Mouse (Mus musculus) monocyte, adult 5-6 weeks (primary cell): ENCODE measurements around the gene Zfp53. TPM values are rescaled to one million over a fixed set of nuclear protein-coding genes. Genes with fewer than 3 reads are reported as not detected.

Experiments used
- ATAC-seq: fragments of 153-309, 156-312 bp; replicated peaks from 2 replicates; pipeline ENCODE4 v1.8.0; 2017; ENCODE audit warnings: mild to moderate bottlenecking; ENCODE audit not compliant: low TSS enrichment, insufficient number of reproducible peaks, severe bottlenecking, poor library complexity, low FRiP score
- total RNA-seq: library from RNA; stranded (forward); fragments of 200-1000, 200-491, 200-594 nt; gene quantifications from 3 replicates; pipeline ENCODE4 v1.2.3, GENCODE M21; 2017

The Zfp53 gene
- total RNA-seq, 1 experiment from 2014 or later: 42.5 TPM

GRCm38 (mm10) chr17:21516201-21517129 is 27.7 kb downstream of the Zfp53 start:
- peak; percentile 87 for ATAC-seq

- ATAC-seq: no peak
Observed at GRCm38 (mm10) chr17:21517130-21517671, 28.4 kb downstream of the Zfp53 start.

GRCm38 (mm10) chr17:21526270-21526669 is 37.5 kb downstream of the Zfp53 start:
- no peak for ATAC-seq

- no peak for ATAC-seq
Observed at GRCm38 (mm10) chr17:21530645-21531330, 42.0 kb downstream of the Zfp53 start.

- ATAC-seq: no peak
Observed at GRCm38 (mm10) chr17:21531621-21532020, 42.8 kb downstream of the Zfp53 start.

- peak; percentile 51 for ATAC-seq
Observed at GRCm38 (mm10) chr17:21532101-21532951, 43.5 kb downstream of the Zfp53 start.

- ATAC-seq: no peak
Observed at GRCm38 (mm10) chr17:21533961-21534360, 45.2 kb downstream of the Zfp53 start.

- ATAC-seq: peak; percentile 40
Observed at GRCm38 (mm10) chr17:21534460-21535095, 45.8 kb downstream of the Zfp53 start.

- ATAC-seq: peak; percentile 67
Observed at GRCm38 (mm10) chr17:21535096-21536001, 46.6 kb downstream of the Zfp53 start, which contains the start of gene Zfp52. TSS of gene Zfp52 (plus strand) at chr17:21535539.

- ATAC-seq: no peak
Observed at GRCm38 (mm10) chr17:21536096-21536495, 47.3 kb downstream of the Zfp53 start.

- no peak for ATAC-seq
Observed at GRCm38 (mm10) chr17:21536676-21537075, 47.9 kb downstream of the Zfp53 start.

- ATAC-seq: no peak
Observed at GRCm38 (mm10) chr17:21557831-21558230, 69.0 kb downstream of the Zfp53 start.

Other genes starting within 250 kb of the Zfp53 start
- gene Vmn1r235, start 232.6 kb upstream of the Zfp53 start, total RNA-seq: not detected in 3 replicates
- not detected in 3 replicates for gene Vmn1r236, start 206.1 kb upstream of the Zfp53 start, total RNA-seq
- not detected in 3 replicates for gene Vmn1r237, start 177.1 kb upstream of the Zfp53 start, total RNA-seq
- gene Zfp677, start 105.2 kb upstream of the Zfp53 start, total RNA-seq: 11.9 to 29.1 TPM (median 15.5 TPM) in 3 replicates
- 3.5 to 11.0 TPM (median 10.3 TPM) in 3 replicates for gene Zfp54, start 65.8 kb upstream of the Zfp53 start, total RNA-seq
- 26.6 to 33.0 TPM (median 27.2 TPM) in 3 replicates for gene Zfp51, start 38.6 kb upstream of the Zfp53 start, total RNA-seq
- gene Zfp52, start 46.5 kb downstream of the Zfp53 start, total RNA-seq: 49.3 to 103 TPM (median 59.5 TPM) in 3 replicates
- 0.43 to 5.9 TPM (median 5.0 TPM) in 3 replicates for gene Zfp948, start 78.0 kb downstream of the Zfp53 start, total RNA-seq
- gene Zfp983, start 161.6 kb downstream of the Zfp53 start, total RNA-seq: 3.7 to 9.5 TPM (median 4.5 TPM) in 3 replicates
- gene Gm10226, start 202.9 kb downstream of the Zfp53 start, total RNA-seq: 23.5 to 31.1 TPM in 2 of 3 replicates, not detected in the other
- gene Zfp760, start 218.7 kb downstream of the Zfp53 start, total RNA-seq: 1.8 to 8.8 TPM (median 5.2 TPM) in 3 replicates
- 0.96 to 5.0 TPM (median 1.8 TPM) in 3 replicates for gene Zfp229, start 241.8 kb downstream of the Zfp53 start, total RNA-seq